Mouse (Mus musculus): ENCODE data around the gene Fggy.

DNA sequence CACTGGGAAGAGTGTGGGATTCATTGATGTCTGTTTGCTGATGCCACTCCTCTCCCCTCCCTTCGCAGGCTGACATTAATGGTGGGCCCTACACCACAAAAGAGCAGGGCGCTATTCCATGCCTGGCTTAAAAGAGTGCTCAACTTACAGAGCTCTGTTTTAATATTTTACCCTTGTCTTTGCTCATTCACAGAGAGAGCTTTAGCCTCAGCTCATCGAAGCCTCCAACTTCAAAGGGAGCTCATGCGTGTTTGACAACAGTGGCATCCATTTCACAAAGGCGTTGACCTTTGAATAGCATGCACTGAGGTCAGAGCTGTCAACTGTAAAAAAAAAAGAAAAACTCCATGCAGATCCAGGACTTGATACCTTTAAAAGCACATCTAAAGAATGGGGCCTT is 86.7 kb downstream of the Fggy start:
- no peak for TF ChIP-seq POLR2A (IDR thresholded peaks at IDR 0.05; ENCODE audit: borderline replicate concordance, low read depth, low read length)
- no peak for TF ChIP-seq CTCF (IDR thresholded peaks at IDR 0.05; ENCODE audit: low read depth, low read length)
